Mouse (Mus musculus) olfactory bulb, adult 2 months (tissue): ENCODE measurements at regions not wholly inside any gene's neighbourhood (a gene's known extent, or its start where the extent isn't known, plus 50 kb on each side); places are given as distances from the start of the nearest gene placed in this dataset.

Experiments used
- CTCF ChIP-seq: fragments of 200-500 bp; IDR thresholded peaks from 2 replicates; pipeline ENCODE4 v1.5.1; 2012; ENCODE audit warnings: low read depth, mild to moderate bottlenecking, low read length, moderate library complexity; ENCODE audit not compliant: insufficient read depth
- POLR2A ChIP-seq: fragments of 200-500 bp; IDR thresholded peaks from 2 replicates; pipeline ENCODE4 v1.6.1; 2012; ENCODE audit warnings: mild to moderate bottlenecking, low read depth, low read length, moderate library complexity; ENCODE audit not compliant: insufficient read depth

DNA sequence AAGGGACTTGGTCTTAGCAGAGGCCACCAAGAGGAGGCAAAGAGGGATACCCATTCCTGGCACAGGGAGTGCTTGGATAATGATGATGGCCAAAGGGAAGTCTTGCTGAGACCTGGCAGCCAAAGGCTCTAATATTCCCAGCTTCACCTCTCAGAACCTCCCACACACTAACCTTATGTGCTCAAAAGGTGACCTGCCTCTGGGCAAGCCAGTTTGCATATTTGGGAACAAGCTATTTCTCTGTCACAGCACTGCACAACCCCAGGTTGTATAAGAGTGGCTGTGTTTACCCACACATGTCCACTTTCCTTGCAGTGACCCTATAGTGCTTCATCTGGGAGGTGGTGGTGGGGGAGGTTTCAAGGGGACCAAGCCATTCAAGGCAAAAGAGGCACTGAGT is 76.9 kb upstream of the Plekhg1 start:
- TF ChIP-seq CTCF (no peak), POLR2A (no peak)
